8 mouse cellular contexts compared by ENCODE assay signal in genomic region chr1:69685890-69686490, GRCm38 (mm10). TPM values are rescaled to one million over a fixed set of nuclear protein-coding genes. Genes with fewer than 3 reads are reported as not detected.
DNase-seq lines count a peak whose midpoint lies in the region; ATAC-seq and TF ChIP-seq lines count a peak whose summit lies in the region.

No protein-coding gene starts in this region.

- no peaks in the 10 kb centered on the region for H3K27me3 ChIP-seq in hindbrain, embryonic 13.5 days
- no peaks in the 10 kb centered on the region for H3K27me3 ChIP-seq in midbrain, embryonic 11.5 days (ENCODE audit: control insufficient read depth, insufficient read depth, low read length)

- no peak for DNase-seq in layer of hippocampus, adult 2 months (ENCODE audit: low spot score in 2 of 2)
- no peak for DNase-seq in layer of hippocampus, postnatal 25 days (ENCODE audit: extremely low spot score in 1 of 2, low spot score in 1 of 2)
- peak; percentile 91 for DNase-seq in midbrain, embryonic 11.5 days (ENCODE audit: low spot score, missing footprints)
- no peak for DNase-seq in urinary bladder, postnatal 14 days (ENCODE audit: low spot score)
- DNase-seq in gastrocnemius, postnatal 4 days (ENCODE audit: low spot score in 2 of 2): no peak

- peak overlapping the region; percentile 82 for H3K27ac ChIP-seq in layer of hippocampus, adult 2 months
- H3K27ac ChIP-seq in cortical plate, adult 2 months (ENCODE audit: insufficient read depth, low read length): no peak overlapping the region
- no peak overlapping the region for H3K27ac ChIP-seq in hindbrain, embryonic 13.5 days
- no peak overlapping the region for H3K27ac ChIP-seq in midbrain, embryonic 11.5 days (ENCODE audit: low read depth, low read length)

- under 1% methylated on average over 15 of the region's 15 CpGs for WGBS in hindbrain, embryonic 13.5 days
- 0% methylated on average over 15 of the region's 15 CpGs for WGBS in midbrain, embryonic 11.5 days

- no peaks in the 10 kb centered on the region; the same call in 1 of the 2 replicates for H3K4me1 ChIP-seq in cortical plate, adult 2 months (ENCODE audit: control insufficient read depth, insufficient read depth, low read length)
- peaks cover 18% of the 10 kb centered on the region for H3K4me1 ChIP-seq in hindbrain, embryonic 13.5 days (replicated peaks)
- H3K4me1 ChIP-seq in midbrain, embryonic 11.5 days (ENCODE audit: control insufficient read depth, insufficient read depth, low read length): peaks cover 7% of the 10 kb centered on the region

- TF ChIP-seq CTCF in layer of hippocampus, adult 2 months (conservative IDR thresholded peaks at IDR 0.05): no peak
- no peak for TF ChIP-seq CTCF in cortical plate, adult 2 months (IDR thresholded peaks at IDR 0.05; ENCODE audit: extremely low read depth, insufficient read depth, low read length)

- no peaks in the 10 kb centered on the region for H3K36me3 ChIP-seq in hindbrain, embryonic 13.5 days
- no peaks in the 10 kb centered on the region for H3K36me3 ChIP-seq in midbrain, embryonic 11.5 days (ENCODE audit: control insufficient read depth, insufficient read depth, low read length)

- TF ChIP-seq POLR2A in cortical plate, adult 2 months (IDR thresholded peaks at IDR 0.05; ENCODE audit: extremely low read depth, insufficient read depth, low read length): no peak

- H3K4me3 ChIP-seq in layer of hippocampus, adult 2 months: peak overlapping the region; percentile 85
- H3K4me3 ChIP-seq in cortical plate, adult 2 months (ENCODE audit: insufficient read depth, low read length): peak overlapping the region; percentile 72
- peak overlapping the region; percentile 72 for H3K4me3 ChIP-seq in hindbrain, embryonic 13.5 days
- peak overlapping the region; percentile 68 for H3K4me3 ChIP-seq in midbrain, embryonic 11.5 days (ENCODE audit: low read depth, low read length)

- peak overlapping the region; percentile 59; the same call in 1 of the 2 replicates for H3K9ac ChIP-seq in hindbrain, embryonic 13.5 days
- H3K9ac ChIP-seq in midbrain, embryonic 11.5 days (ENCODE audit: low read length): peak overlapping the region; percentile 61

- ATAC-seq in hindbrain, embryonic 13.5 days (ENCODE audit: low FRiP score): no peak
- no peak for ATAC-seq in midbrain, embryonic 11.5 days (ENCODE audit: low FRiP score)
- ATAC-seq in megakaryocyte progenitor cell, adult 5-6 weeks (replicated peaks; ENCODE audit: poor library complexity): no peak

- no peaks in the 10 kb centered on the region for H3K9me3 ChIP-seq in hindbrain, embryonic 13.5 days
- no peaks in the 10 kb centered on the region for H3K9me3 ChIP-seq in midbrain, embryonic 11.5 days (ENCODE audit: control insufficient read depth, low read length)

- H3K4me2 ChIP-seq in hindbrain, embryonic 13.5 days: peak overlapping the region; percentile 70
- peak overlapping the region; percentile 69 for H3K4me2 ChIP-seq in midbrain, embryonic 11.5 days

RNA-seq across cellular contexts. Expression of gene Ikzf2, which starts 1.1 kb away (rescaled TPM):
- 10 to 100 TPM in 1 of 2 experiments, 1 to 10 TPM in 1; 9.2 to 10.5 TPM for total RNA-seq in layer of hippocampus, adult 2 months (2021)
- total RNA-seq in layer of hippocampus, postnatal 25 days (2021): 1 to 10 TPM; 5.5 to 6.9 TPM
- polyA plus RNA-seq in cortical plate, adult 2 months (2012; rRNA removed): 1.4 and 1.5 TPM in 2 replicates
- polyA plus RNA-seq in hindbrain, embryonic 13.5 days (2015; fragmentation: Nextera tagmentation; extraction: Ambion mirVana): 3.7 and 4.3 TPM in 2 replicates
- polyA plus RNA-seq in midbrain, embryonic 11.5 days (2014; fragmentation: Nextera tagmentation; extraction: Ambion mirVana): 4.2 and 4.6 TPM in 2 replicates
- 5.5 and 13.9 TPM in 2 replicates for total RNA-seq in megakaryocyte progenitor cell, adult 5-6 weeks (2015)
- 6.6 and 17.1 TPM in 2 replicates for total RNA-seq in megakaryocyte progenitor cell, adult 5-6 weeks (2017)
- 1 to 10 TPM; 5.4 to 8.1 TPM for total RNA-seq in gastrocnemius, postnatal 4 days (2021)
